Mouse (Mus musculus): ENCODE data around the gene B3gnt9.

DNA sequence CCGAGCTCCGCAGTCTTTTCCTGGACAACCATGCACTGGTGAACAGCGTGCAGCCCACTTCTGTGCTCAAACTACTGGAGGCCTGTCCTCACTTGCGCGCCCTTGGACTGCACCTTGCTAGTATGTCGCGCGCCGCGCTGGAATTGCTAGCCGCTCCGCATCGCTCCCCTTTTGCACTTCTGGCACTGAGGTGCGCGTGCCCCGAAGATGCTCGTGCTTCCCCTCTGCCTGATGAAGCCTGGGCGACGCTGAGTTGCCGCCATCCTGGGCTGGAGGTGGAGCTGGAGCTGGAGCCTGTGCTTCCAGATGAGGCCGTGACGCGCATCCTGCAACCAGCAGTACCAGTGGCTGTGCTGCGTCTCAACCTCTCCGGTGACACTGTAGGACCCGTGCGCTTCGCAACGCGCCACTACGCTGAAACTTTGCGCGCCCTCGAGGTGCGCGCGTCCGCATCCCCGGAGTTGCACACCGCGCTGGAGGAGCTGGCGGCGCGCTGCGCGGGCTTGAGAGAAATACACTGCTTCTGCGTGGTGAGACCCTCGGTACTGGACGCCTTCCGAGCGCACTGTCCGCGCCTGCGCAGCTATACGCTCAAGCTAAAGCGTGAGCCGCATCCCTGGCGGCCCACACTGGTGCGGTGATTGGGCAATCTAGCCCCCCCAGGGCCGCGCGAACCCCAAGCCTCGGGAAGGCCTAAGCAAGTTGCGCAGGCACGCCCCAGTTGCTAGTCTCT, 13.6 kb upstream of the B3gnt9 start:
- TF ChIP-seq CTCF (IDR thresholded peaks at IDR 0.05; ENCODE audit: borderline replicate concordance, control insufficient read depth, extremely low read depth, insufficient read depth, low read length, poor library complexity): no peak
- TF ChIP-seq POLR2A (IDR thresholded peaks at IDR 0.05; ENCODE audit: control insufficient read depth, extremely low read depth, insufficient read depth, low read length, poor library complexity): no peak

All from thymus, adult 2 months (tissue).